Mouse (Mus musculus) right cerebral cortex, postnatal 4 days (tissue): ENCODE measurements around the gene Actn4.
A peak's percentile ranks its signal among the peaks of the same experiment; 100 is the strongest.

Experiments
- DNase-seq: peaks from one replicate; pipeline ENCODE4 v3.0.0-alpha.2; 2022

Gene Actn4

GRCm38 (mm10) chr7:28883039-28883438 lies 79.1 kb downstream of the Actn4 start:
- DNase-seq: no peak

DNA sequence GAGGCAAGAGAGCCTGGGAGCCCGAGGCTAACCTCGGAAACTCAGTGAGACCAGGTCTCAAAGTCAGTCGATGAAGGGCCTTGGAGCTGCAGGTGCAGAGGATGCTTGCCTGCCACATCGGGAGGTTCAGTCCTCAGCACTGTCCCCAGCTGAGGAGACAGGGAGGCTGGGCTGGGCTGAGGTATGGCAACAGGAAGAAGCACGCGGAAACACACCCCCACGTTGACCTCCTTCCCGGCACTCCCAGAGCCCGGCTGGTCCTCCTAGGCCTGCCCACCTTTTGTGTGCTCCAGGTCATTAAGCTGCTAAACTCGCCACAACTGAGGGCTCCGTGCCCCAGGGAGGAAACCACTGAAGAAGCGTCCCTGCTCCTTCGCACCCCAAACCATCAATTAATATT lies 80.9 kb downstream of the Actn4 start, which contains the start of gene Capn12:
TSS of gene Capn12 (plus strand) at position 224 of the 400 bp plus-strand sequence.
- no peak for DNase-seq

GRCm38 (mm10) chr7:28880554-28880953 lies 81.6 kb downstream of the Actn4 start:
- DNase-seq: no peak

GRCm38 (mm10) chr7:28879606-28880005 lies 82.5 kb downstream of the Actn4 start:
- no peak for DNase-seq

DNA sequence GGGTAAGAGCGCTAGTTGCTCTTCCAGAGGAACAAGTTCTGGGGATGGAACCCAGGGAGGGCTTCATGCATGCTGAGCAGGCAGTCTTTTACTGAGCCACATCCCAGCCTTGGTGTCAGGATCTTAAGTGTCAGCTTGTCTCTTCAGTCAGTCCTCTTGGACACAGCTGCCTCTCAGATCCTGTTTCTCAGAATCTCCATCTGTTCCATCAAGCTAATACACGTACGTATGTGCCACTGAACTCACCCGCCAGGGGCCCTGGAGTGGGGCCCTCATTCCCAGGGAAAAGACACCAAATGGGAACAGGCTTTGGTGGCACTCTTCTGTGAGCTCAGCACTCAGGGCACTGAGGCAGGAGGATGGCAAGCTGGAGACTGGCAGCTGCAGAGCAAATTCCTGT lies 84.3 kb downstream of the Actn4 start:
- no peak for DNase-seq

GRCm38 (mm10) chr7:28877155-28877554 lies 85.0 kb downstream of the Actn4 start:
- no peak for DNase-seq

- no peak for DNase-seq
These were observed 86.0 kb downstream of the Actn4 start for GRCm38 (mm10) chr7:28876099-28876498.

GRCm38 (mm10) chr7:28874565-28874964 lies 87.6 kb downstream of the Actn4 start:
- no peak for DNase-seq

DNA sequence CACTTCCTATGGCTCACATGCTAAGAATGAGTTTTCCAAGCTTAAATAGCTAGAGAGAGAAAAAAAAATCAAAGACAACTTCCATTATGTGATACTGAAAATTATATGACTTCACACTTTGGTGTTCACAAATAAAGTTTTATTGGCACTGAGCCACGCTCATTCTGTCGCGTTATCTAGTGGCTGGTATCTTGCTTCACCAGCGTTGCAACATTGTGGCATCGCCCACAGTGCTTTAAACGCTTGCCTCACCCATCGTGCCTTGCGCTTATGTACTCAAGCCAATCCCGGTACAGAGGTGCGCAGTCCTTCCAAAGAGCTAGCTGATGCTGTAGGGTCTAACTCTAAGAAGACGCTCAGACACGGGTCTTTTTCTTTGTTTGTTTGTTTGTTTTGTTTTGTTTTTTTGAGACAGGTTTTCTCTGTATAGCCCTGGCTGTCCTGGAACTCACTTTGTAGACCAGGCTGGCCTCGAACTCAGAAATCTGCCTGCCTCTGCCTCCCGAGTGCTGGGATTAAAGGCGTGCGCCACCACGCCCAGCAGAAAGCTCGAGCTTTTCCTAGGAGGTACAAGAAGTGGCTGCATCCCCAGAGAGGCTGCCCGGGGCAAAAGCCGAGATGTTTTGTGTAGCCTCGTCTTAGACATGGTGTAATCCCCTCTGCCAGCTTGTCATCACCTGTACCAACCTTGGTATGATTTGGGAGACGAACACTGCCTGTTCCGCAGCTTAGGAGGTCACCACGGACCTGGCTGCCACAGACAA lies 91.1 kb downstream of the Actn4 start:
- DNase-seq: no peak

DNA sequence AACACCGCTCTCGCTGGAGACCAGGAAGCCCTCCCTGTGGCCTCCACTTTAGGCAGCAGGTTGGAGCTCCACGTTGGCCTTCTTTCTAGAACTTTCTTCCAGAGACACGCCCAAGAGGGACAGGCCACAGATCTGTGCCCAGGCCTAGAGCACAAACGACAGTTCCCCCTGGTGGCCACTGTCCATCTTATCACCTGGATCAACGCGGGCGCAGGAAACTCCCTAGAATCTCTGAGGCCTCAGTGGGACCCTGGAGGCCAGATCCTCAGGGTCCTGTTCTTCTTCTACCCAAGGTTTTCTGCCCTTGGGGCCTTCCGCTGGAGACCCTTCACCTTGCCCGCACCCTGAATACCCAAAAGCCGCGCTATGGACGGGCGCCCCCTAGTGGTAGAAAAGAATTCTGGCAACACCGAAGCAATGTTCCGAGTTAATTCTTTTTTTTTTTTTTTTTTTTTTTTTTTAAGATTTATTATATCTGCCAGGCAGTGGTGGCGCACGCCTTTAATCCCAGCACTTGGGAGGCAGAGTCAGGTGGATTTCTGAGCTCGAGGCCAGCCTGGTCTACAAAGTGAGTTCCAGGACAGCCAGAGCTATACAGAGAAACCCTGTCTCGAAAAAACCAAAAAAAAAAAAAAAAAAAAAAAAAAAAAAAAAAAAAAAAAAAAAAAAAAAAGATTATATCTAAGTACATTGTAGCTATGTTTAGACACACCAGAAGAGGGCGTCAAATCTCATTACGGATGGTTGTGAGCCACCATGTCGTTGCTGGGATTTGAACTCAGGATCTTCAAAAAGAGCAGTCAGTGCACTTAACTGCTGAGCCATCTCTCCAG lies 94.4 kb downstream of the Actn4 start:
- peak; percentile 60 for DNase-seq

DNA sequence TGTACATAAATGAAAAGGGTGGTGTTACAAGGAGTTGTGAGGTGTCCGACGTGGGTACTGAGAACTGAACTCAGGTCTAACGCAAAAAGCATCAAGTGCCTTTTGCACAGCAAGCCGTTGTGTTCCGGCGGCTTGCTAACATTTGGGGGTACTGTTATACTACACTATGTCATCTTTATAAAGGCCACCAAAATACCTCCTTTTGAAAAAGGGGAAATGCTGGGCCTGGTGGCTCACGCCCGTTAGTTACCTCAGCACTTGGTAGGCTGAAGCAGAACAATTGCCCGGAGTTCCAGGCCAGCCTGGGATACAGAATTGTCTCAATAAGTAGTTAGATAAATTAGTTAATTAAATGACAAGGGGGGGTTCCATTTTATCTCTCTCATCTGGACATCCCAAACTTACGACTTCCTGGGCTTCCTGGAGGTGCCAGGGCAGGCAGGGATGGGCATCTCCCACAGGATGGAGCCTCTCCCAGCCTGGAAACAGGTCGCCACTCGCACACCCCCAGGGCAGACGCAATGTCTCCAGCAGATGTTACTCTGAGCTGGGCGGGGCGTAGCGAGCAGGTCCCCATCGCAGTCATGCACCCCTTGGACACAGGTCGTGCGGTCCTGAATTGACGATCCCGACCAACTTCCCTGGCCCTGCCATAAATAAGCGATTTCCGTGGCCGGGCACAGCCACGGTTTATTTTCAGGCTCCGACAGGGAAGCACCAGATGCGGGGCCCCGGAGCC lies 95.2 kb downstream of the Actn4 start:
- no peak for DNase-seq

DNA sequence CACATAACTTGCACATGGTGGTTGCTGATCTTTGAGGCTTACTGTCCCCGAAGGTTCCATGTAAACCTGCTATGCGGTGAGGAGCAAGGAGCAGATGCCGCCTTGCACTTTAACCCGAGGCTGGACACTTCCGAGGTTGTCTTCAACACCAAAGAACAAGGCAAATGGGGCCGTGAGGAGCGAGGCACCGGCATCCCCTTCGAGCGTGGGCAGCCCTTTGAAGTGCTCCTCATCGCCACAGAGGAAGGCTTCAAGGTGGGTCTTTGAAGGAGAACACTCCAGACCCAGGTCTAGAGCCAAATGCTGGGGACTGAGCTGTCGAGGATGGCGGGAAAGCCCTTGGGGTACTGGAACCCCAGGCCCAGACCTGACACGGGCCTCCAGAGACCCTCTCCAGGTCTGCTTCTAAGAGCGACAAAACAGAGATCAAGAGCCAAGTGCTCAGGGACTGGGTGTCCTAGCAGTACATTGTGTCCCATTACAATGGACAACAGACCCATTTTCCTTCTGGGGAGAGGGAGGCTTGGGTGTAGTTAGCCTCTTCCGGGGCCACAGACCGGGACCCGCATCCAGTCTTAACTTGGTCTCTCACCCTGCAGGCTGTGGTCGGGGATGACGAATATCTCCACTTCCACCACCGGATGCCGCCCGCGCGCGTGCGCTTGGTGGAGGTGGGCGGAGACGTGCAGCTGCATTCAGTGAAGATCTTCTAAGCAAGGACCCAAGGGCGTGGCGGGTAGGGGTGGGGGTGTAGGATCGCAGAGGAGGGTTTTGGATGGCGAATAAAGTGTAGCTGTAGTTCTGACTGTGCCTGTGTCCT lies 96.4 kb downstream of the Actn4 start:
- DNase-seq: peak; percentile 66

- DNase-seq: no peak
These were observed 97.8 kb downstream of the Actn4 start for GRCm38 (mm10) chr7:28864288-28864750.

DNA sequence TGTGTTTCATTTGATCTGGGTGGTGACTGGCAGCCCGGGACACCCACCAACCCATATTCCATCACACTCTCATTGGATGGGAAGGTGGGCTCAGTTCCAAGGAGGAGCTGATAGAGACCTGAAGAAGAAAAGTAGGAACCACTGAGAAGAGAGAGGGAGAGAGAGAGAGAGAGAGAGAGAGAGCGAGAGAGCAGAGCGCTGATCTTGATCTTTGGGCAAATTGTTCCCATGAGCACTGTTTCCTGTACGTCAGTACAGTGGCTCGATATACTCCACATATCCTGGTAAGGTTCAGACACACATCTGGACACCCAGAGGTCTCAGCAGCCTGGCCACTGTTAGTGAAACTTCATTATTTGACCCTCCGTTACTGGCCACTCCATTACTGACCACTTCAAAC lies 98.6 kb downstream of the Actn4 start, which contains the start of gene Lgals7:
TSS of gene Lgals7 (plus strand) at position 314 of the 400 bp plus-strand sequence.
- no peak for DNase-seq

DNA sequence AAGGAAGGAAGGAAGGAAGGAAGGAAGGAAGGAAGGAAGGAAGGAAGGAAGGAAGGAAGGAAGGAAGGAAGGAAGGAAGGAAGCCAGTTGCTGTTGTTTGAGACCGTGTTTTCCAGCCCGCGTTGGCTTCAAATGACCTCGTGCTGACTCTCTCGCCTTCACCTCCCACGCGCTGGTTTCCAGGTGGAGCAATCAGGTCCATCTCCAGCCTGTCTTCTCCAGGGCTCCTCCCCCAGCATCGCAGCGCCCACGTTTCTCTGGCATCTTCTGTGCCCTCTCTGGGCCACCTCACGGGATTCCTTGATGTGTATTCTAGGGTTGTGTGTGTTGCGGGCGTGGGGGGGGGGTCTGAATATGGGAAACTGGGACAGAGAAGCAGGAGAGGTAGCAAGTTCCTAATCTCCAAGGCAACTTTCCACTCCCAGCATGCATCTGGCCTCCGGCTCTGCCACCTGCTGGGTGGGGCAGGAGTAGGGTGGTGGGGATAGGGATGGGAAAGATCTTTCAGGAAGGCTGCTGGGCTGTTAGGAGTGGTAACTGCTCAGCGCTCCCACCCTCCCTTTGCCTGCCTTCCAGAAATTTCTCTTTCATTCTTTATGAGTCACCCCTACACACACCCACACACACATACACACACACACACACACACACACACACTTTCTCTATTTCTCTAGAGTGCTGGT lies 99.2 kb downstream of the Actn4 start:
- no peak for DNase-seq

GRCm38 (mm10) chr7:28860898-28861297 lies 101.2 kb downstream of the Actn4 start:
- no peak for DNase-seq

DNA sequence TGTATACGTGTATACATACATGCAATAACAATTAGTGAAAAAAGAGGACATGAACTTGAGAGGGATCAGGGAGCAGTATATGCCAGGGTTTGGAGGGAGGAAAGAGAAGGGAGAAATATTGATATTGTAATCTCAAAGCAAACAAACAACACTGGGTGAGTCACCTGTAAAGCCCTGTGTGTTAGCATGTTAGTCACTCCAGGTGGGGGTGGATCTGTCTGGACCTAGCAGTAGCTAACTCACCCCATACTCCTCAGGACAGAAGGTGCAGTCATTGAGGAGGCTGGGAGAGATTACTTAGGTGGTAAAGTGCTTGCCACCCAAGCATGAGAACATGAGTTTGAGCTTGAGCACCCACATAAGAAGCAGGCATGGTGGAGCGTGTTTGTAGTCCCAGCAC lies 102.2 kb downstream of the Actn4 start:
- no peak for DNase-seq

- DNase-seq: no peak
These were observed 111.5 kb downstream of the Actn4 start for GRCm38 (mm10) chr7:28850642-28851041.

- DNase-seq: no peak
These were observed 112.4 kb downstream of the Actn4 start for GRCm38 (mm10) chr7:28849700-28850236.

- DNase-seq: no peak
These were observed 114.9 kb downstream of the Actn4 start for GRCm38 (mm10) chr7:28847273-28847672.
